Mouse (Mus musculus) MEL (cell line): ENCODE results near the gene Tvp23a. TPM values are rescaled to one million over a fixed set of nuclear protein-coding genes. Genes with fewer than 3 reads are reported as not detected.

ENCODE experiments used
- DNase-seq: peaks from one replicate; pipeline ENCODE4 v3.0.0; 2011; ENCODE audit warnings: low read depth, low spot score
- H3K27ac ChIP-seq: 2 replicates; pipeline ENCODE4 v1.5.1; 2012; ENCODE audit warnings: low read depth, mild to moderate bottlenecking, control low read depth, low read length, moderate library complexity; ENCODE audit not compliant: control insufficient read depth
- H3K27me3 ChIP-seq, 2 experiments: fragments of 150-350 bp in 1 of 2; sonication (generic) in 1 of 2; 2 replicates each; pipeline ENCODE4 v1.6.1; 2012; ENCODE audit warnings: low read length in 2 of 2, mild to moderate bottlenecking in 2 of 2, improper control_type of control experiment in 1 of 2, moderate library complexity in 1 of 2; ENCODE audit not compliant: insufficient read depth in 2 of 2, control insufficient read depth in 1 of 2
- H3K36me3 ChIP-seq, 2 experiments: 2 replicates each; pipeline ENCODE4 v1.6.1; 2012 to 2014; ENCODE audit warnings: low read length in 2 of 2, improper control_type of control experiment in 1 of 2, inconsistent platforms in 1 of 2, mild to moderate bottlenecking in 1 of 2; ENCODE audit not compliant: insufficient read depth in 2 of 2, control insufficient read depth in 1 of 2
- H3K4me1 ChIP-seq, 2 experiments: fragments of 150-350 bp in 1 of 2; sonication (generic) in 1 of 2; 2 replicates each; pipeline ENCODE4 v1.6.1; 2012; ENCODE audit warnings: low read length in 2 of 2, improper control_type of control experiment in 1 of 2, mild to moderate bottlenecking in 1 of 2; ENCODE audit not compliant: insufficient read depth in 2 of 2, control insufficient read depth in 1 of 2
- H3K4me3 ChIP-seq, 2 experiments: fragments of 150-350 bp in 1 of 2; sonication (generic) in 1 of 2; 2 replicates each; pipeline ENCODE4 v1.5.1; 2012; ENCODE audit warnings: low read depth in 2 of 2, low read length in 2 of 2, mild to moderate bottlenecking in 2 of 2, moderate library complexity in 2 of 2, control low read depth in 1 of 2, improper control_type of control experiment in 1 of 2; ENCODE audit not compliant: control insufficient read depth in 1 of 2, insufficient read depth in 1 of 2
- H3K79me2 ChIP-seq: 2 replicates; pipeline ENCODE4 v1.6.1; 2012; ENCODE audit warnings: mild to moderate bottlenecking, low read length, moderate library complexity; ENCODE audit not compliant: control insufficient read depth, poor library complexity, insufficient read depth
- H3K9ac ChIP-seq: 2 replicates; pipeline ENCODE4 v1.6.1; 2012; ENCODE audit warnings: low read depth, mild to moderate bottlenecking, control low read depth, low read length, moderate library complexity; ENCODE audit not compliant: control insufficient read depth, poor library complexity, severe bottlenecking
- H3K9me3 ChIP-seq: fragments of 150-350 bp; sonication (generic); replicated peaks from 2 replicates; pipeline ENCODE4 v1.6.1; 2012; ENCODE audit warnings: mild to moderate bottlenecking, low read length, improper control_type of control experiment, moderate library complexity; ENCODE audit not compliant: insufficient read depth
- CTCF ChIP-seq, 3 experiments: IDR thresholded peaks in 2 of 3; conservative IDR thresholded peaks in 1 of 3; 2 replicates each; pipeline ENCODE4 v1.5.1; 2011 to 2012; ENCODE audit warnings: low read length in 3 of 3, low read depth in 2 of 3, mild to moderate bottlenecking in 2 of 3, improper control_type of control experiment in 1 of 3, inconsistent platforms in 1 of 3, mixed read lengths in 1 of 3, moderate library complexity in 1 of 3; ENCODE audit not compliant: control insufficient read depth in 1 of 3, insufficient read depth in 1 of 3, poor library complexity in 1 of 3, severe bottlenecking in 1 of 3
- E2F4 ChIP-seq: IDR thresholded peaks from 2 replicates; pipeline ENCODE4 v1.6.1; 2011; ENCODE audit warnings: low read depth, low read length, improper control_type of control experiment, borderline replicate concordance
- GABPA ChIP-seq: IDR thresholded peaks from 2 replicates; pipeline ENCODE4 v1.6.1; 2012; ENCODE audit warnings: low read depth, mild to moderate bottlenecking, inconsistent platforms, low read length, improper control_type of control experiment, moderate library complexity
- GATA1 ChIP-seq: IDR thresholded peaks from 2 replicates; pipeline ENCODE4 v1.6.1; 2011; ENCODE audit warnings: low read depth, low read length, improper control_type of control experiment
- JUND ChIP-seq: IDR thresholded peaks from 2 replicates; pipeline ENCODE4 v1.6.1; 2011; ENCODE audit warnings: low read depth, mild to moderate bottlenecking, improper control_type of control experiment, low read length
- KAT2A ChIP-seq: conservative IDR thresholded peaks from 2 replicates; pipeline ENCODE4 v1.6.1; 2012; ENCODE audit warnings: low read depth, low read length, improper control_type of control experiment, inconsistent platforms
- MAZ ChIP-seq: IDR thresholded peaks from 2 replicates; pipeline ENCODE4 v1.6.1; 2012; ENCODE audit warnings: low read depth, mild to moderate bottlenecking, inconsistent platforms, low read length, improper control_type of control experiment
- MYB ChIP-seq: IDR thresholded peaks from 2 replicates; pipeline ENCODE4 v1.6.1; 2011; ENCODE audit warnings: mild to moderate bottlenecking, low read depth, low read length, improper control_type of control experiment
- NELFE ChIP-seq: IDR thresholded peaks from 2 replicates; pipeline ENCODE4 v1.6.1; 2011; ENCODE audit warnings: low read depth, low read length, improper control_type of control experiment
- POLR2A ChIP-seq, 2 experiments: IDR thresholded peaks; 2 replicates each; pipeline ENCODE4 v1.6.1; 2011 to 2012; ENCODE audit warnings: low read length in 2 of 2, mild to moderate bottlenecking in 2 of 2, control low read depth in 1 of 2, improper control_type of control experiment in 1 of 2, low read depth in 1 of 2, moderate library complexity in 1 of 2; ENCODE audit not compliant: control insufficient read depth in 1 of 2, insufficient read depth in 1 of 2, poor library complexity in 1 of 2
- POLR2AphosphoS5 ChIP-seq: IDR thresholded peaks from 2 replicates; pipeline ENCODE4 v1.6.1; 2012; ENCODE audit warnings: low read depth, borderline replicate concordance, mild to moderate bottlenecking, inconsistent platforms, low read length, moderate library complexity, mixed read lengths
- RAD21 ChIP-seq: IDR thresholded peaks from 2 replicates; pipeline ENCODE4 v1.6.1; 2011; ENCODE audit warnings: mild to moderate bottlenecking, low read depth, low read length, improper control_type of control experiment
- TAL1 ChIP-seq: IDR thresholded peaks from 2 replicates; pipeline ENCODE4 v1.6.1; 2012; ENCODE audit warnings: mild to moderate bottlenecking, inconsistent platforms, low read length, moderate library complexity, mixed read lengths
- TCF12 ChIP-seq: IDR thresholded peaks from 2 replicates; pipeline ENCODE4 v1.6.1; 2014; ENCODE audit warnings: low read depth, mild to moderate bottlenecking, inconsistent platforms, low read length, improper control_type of control experiment, moderate library complexity
- UBTF ChIP-seq: IDR thresholded peaks from 2 replicates; pipeline ENCODE4 v1.6.1; 2012; ENCODE audit warnings: low read depth, mild to moderate bottlenecking, inconsistent platforms, low read length, improper control_type of control experiment, moderate library complexity, borderline replicate concordance; ENCODE audit not compliant: insufficient read depth
- USF1 ChIP-seq: IDR thresholded peaks from 2 replicates; pipeline ENCODE4 v1.6.1; 2014; ENCODE audit warnings: low read depth, mild to moderate bottlenecking, inconsistent platforms, low read length, improper control_type of control experiment, moderate library complexity
- ZC3H11A ChIP-seq: IDR thresholded peaks from 2 replicates; pipeline ENCODE4 v1.6.1; 2012; ENCODE audit warnings: low read depth, mild to moderate bottlenecking, inconsistent platforms, low read length, improper control_type of control experiment
- ZKSCAN1 ChIP-seq: IDR thresholded peaks from 2 replicates; pipeline ENCODE4 v1.6.1; 2012; ENCODE audit warnings: low read depth, mild to moderate bottlenecking, inconsistent platforms, low read length, improper control_type of control experiment, moderate library complexity
- ZMIZ1 ChIP-seq: IDR thresholded peaks from 2 replicates; pipeline ENCODE4 v1.6.1; 2012; ENCODE audit warnings: low read depth, mild to moderate bottlenecking, inconsistent platforms, low read length, improper control_type of control experiment, moderate library complexity
- polyA plus RNA-seq, 2 experiments: library from polyadenylated mRNA; stranded (reverse) in 1 of 2; unstranded in 1 of 2; fragments of >175 nt in 1 of 2; fragments of >200 nt in 1 of 2; gene quantifications; 2 replicates each; pipeline versions ENCODE4 v1.2.1 to v1.2.4; 2012; ENCODE audit warnings: low replicate concordance in 2 of 2, low read depth in 1 of 2; ENCODE audit not compliant: insufficient read length in 2 of 2, insufficient read depth in 1 of 2, missing spikeins in 1 of 2
- total RNA-seq: library from RNA; depleted of rRNA; stranded (reverse); fragments of 300-350 nt; gene quantifications from 2 replicates; pipeline ENCODE4 v1.2.3, GENCODE M21; 2012

The Tvp23a gene
- total and polyA plus RNA-seq, 3 experiments, result 0.31 to 0.81 TPM; not detected in 1

- Histone ChIP-seq H3K9ac (no peak overlapping the region), H3K27me3 (no peaks in the 10 kb centered on the region; a peak in 2 of 4 replicates), H3K9me3 (no peaks in the 10 kb centered on the region), H3K79me2 (no peaks in the 10 kb centered on the region), H3K4me1 (no peaks in the 10 kb centered on the region), H3K4me3 (no peak overlapping the region), H3K27ac (no peak overlapping the region), H3K36me3 (no peaks in the 10 kb centered on the region)
- no peak for DNase-seq
- no peak for TF ChIP-seq ZMIZ1
- TF ChIP-seq E2F4, result no peak
- no peak for TF ChIP-seq POLR2AphosphoS5
- no peak for TF ChIP-seq UBTF
- TF ChIP-seq MAZ, result no peak
- TF ChIP-seq POLR2A (IDR thresholded peaks at IDR 0.05; ENCODE audit: control insufficient read depth in 1 of 2, insufficient read depth in 1 of 2, low read depth in 1 of 2, low read length in 2 of 2, poor library complexity in 1 of 2), result no peak
- no peak for TF ChIP-seq USF1
- no peak for TF ChIP-seq JUND
- no peak for TF ChIP-seq RAD21
- TF ChIP-seq KAT2A, result no peak
- no peak for TF ChIP-seq TAL1
- TF ChIP-seq, all 39 proteins: peak for 0
Observed at GRCm38 (mm10) chr16:10433344-10433743, 13.8 kb downstream of the Tvp23a start.

- Histone ChIP-seq H3K79me2 (no peaks in the 10 kb centered on the region), H3K36me3 (no peaks in the 10 kb centered on the region), H3K9me3 (no peaks in the 10 kb centered on the region), H3K4me1 (no peaks in the 10 kb centered on the region), H3K9ac (no peak overlapping the region), H3K4me3 (no peak overlapping the region), H3K27ac (no peak overlapping the region), H3K27me3 (no peaks in the 10 kb centered on the region; a peak in 2 of 4 replicates)
- no peak for DNase-seq
- TF ChIP-seq ZC3H11A, result no peak
- no peak for TF ChIP-seq ZKSCAN1
- no peak for TF ChIP-seq MYB
- TF ChIP-seq GABPA, result no peak
- TF ChIP-seq NELFE, result no peak
- no peak for TF ChIP-seq USF1
- TF ChIP-seq CTCF (IDR thresholded peaks at IDR 0.05 in 2 of 3, conservative IDR thresholded peaks at IDR 0.05 in 1 of 3; ENCODE audit: control insufficient read depth in 1 of 3, insufficient read depth in 1 of 3, low read depth in 2 of 3, low read length in 3 of 3, poor library complexity in 1 of 3, severe bottlenecking in 1 of 3), result no peak
- no peak for TF ChIP-seq GATA1
- no peak for TF ChIP-seq TCF12
Observed at GRCm38 (mm10) chr16:10432387-10432786, 14.8 kb downstream of the Tvp23a start.
